Mouse (Mus musculus) embryonic facial prominence, embryonic 10.5 days (tissue): ENCODE data around the gene Clcn2. TPM values are rescaled to one million over a fixed set of nuclear protein-coding genes. Genes with fewer than 3 reads are reported as not detected.

ENCODE experiments used
- DNase-seq: peaks from one replicate; pipeline ENCODE4 v3.0.0-alpha.2; 2017; ENCODE audit warnings: low spot score
- H3K27ac ChIP-seq: fragments of 300-500 bp; sonication (generic); replicated peaks from 2 replicates; pipeline ENCODE4 v1.5.1; 2016; ENCODE audit warnings: mild to moderate bottlenecking
- H3K27me3 ChIP-seq: fragments of 300-500 bp; sonication (generic); replicated peaks from 2 replicates; pipeline ENCODE4 v1.6.1; 2016; ENCODE audit warnings: low read depth, mild to moderate bottlenecking; ENCODE audit not compliant: poor library complexity, severe bottlenecking
- H3K36me3 ChIP-seq: fragments of 300-500 bp; sonication (generic); replicated peaks from 2 replicates; pipeline ENCODE4 v1.6.1; 2016; ENCODE audit warnings: mild to moderate bottlenecking, moderate library complexity
- H3K4me1 ChIP-seq: fragments of 300-500 bp; sonication (generic); 2 replicates; pipeline ENCODE4 v1.6.1; 2016
- H3K4me3 ChIP-seq: fragments of 300-500 bp; sonication (generic); 2 replicates; pipeline ENCODE4 v1.5.1; 2016; ENCODE audit warnings: mild to moderate bottlenecking, moderate library complexity
- H3K9me3 ChIP-seq: fragments of 300-500 bp; sonication (generic); 2 replicates; pipeline ENCODE4 v1.6.1; 2016; ENCODE audit warnings: mild to moderate bottlenecking
- WGBS: fragments of 180-500 bp; shearing (Covaris S2); methylation state at CpG from one replicate; pipeline ENCODE4 v1.1.7; 2016; 5-methylcytosine and 5-hydroxymethylcytosine counted together
- polyA plus RNA-seq: library from polyadenylated mRNA; unstranded; fragments of >200 nt; fragmentation: Nextera tagmentation; extraction: Ambion mirVana; gene quantifications from 2 replicates; pipeline ENCODE4 v1.2.1, GENCODE M21; 2016

Clcn2 gene
- polyA plus RNA-seq, 1 experiment from 2014 or later: 15.9 TPM

- DNase-seq: no peak
- H3K36me3 ChIP-seq: peaks cover 86% of the 10 kb centered on the region
- no peaks in the 10 kb centered on the region for H3K9me3 ChIP-seq
- H3K27me3 ChIP-seq: no peaks in the 10 kb centered on the region
- H3K27ac ChIP-seq: no peak overlapping the region
- H3K4me3 ChIP-seq: no peak overlapping the region
- peaks cover 18% of the 10 kb centered on the region for H3K4me1 ChIP-seq
- 91% methylated on average over 2 of the region's 2 CpGs for WGBS
Observed at GRCm38 (mm10) chr16:20706407-20707055, 11.0 kb downstream of the Clcn2 start.

- Histone ChIP-seq H3K36me3 (peaks cover 79% of the 10 kb centered on the region), H3K27ac (no peak overlapping the region), H3K4me1 (peaks cover 22% of the 10 kb centered on the region), H3K4me3 (no peak overlapping the region), H3K27me3 (no peaks in the 10 kb centered on the region), H3K9me3 (no peaks in the 10 kb centered on the region)
- DNase-seq: no peak
- 82% methylated on average over 3 of the region's 3 CpGs for WGBS
Observed at GRCm38 (mm10) chr16:20705786-20706185, 11.8 kb downstream of the Clcn2 start.

- H3K27me3 ChIP-seq: no peaks in the 10 kb centered on the region
- H3K27ac ChIP-seq: no peak overlapping the region
- peaks cover 30% of the 10 kb centered on the region for H3K4me1 ChIP-seq
- 94% methylated on average over 6 of the region's 6 CpGs for WGBS
- H3K9me3 ChIP-seq: no peaks in the 10 kb centered on the region
- H3K4me3 ChIP-seq: no peak overlapping the region
- H3K36me3 ChIP-seq: peaks cover 59% of the 10 kb centered on the region
- DNase-seq: no peak
Observed at GRCm38 (mm10) chr16:20703699-20704400, 13.7 kb downstream of the Clcn2 start.

DNA sequence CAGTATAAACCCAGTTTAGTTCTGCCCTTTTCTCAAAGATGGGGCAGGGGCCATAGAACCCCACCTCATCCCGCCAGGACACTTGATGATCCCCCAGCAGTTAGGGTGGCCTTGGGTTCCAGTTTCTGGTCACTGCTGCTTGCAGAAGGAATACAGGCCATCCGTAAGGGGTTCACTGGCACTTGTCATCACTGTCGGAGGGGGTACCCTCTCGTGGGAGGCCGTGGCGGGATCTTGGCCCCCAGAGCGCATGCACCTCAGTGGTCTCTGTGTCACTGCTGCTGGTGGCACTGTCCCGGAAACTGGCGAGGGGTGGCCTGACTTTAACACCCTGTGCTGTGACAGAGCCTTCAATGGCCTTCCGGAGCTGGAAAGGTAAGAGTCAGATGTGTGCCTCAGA, 14.5 kb downstream of the Clcn2 start:
- WGBS: 91% methylated on average over 10 of the region's 10 CpGs
- no peak overlapping the region for H3K4me3 ChIP-seq
- peaks cover 6% of the 10 kb centered on the region; the same call in 1 of the 2 replicates for H3K27me3 ChIP-seq
- H3K9me3 ChIP-seq: no peaks in the 10 kb centered on the region
- no peak for DNase-seq
- peaks cover 30% of the 10 kb centered on the region for H3K4me1 ChIP-seq
- peaks cover 52% of the 10 kb centered on the region for H3K36me3 ChIP-seq
- no peak overlapping the region for H3K27ac ChIP-seq

- WGBS: 5% methylated on average over 8 of the region's 8 CpGs
- peak overlapping the region; percentile 21 for H3K4me3 ChIP-seq
Observed at GRCm38 (mm10) chr16:20702522-20702893, 15.0 kb downstream of the Clcn2 start.

DNA sequence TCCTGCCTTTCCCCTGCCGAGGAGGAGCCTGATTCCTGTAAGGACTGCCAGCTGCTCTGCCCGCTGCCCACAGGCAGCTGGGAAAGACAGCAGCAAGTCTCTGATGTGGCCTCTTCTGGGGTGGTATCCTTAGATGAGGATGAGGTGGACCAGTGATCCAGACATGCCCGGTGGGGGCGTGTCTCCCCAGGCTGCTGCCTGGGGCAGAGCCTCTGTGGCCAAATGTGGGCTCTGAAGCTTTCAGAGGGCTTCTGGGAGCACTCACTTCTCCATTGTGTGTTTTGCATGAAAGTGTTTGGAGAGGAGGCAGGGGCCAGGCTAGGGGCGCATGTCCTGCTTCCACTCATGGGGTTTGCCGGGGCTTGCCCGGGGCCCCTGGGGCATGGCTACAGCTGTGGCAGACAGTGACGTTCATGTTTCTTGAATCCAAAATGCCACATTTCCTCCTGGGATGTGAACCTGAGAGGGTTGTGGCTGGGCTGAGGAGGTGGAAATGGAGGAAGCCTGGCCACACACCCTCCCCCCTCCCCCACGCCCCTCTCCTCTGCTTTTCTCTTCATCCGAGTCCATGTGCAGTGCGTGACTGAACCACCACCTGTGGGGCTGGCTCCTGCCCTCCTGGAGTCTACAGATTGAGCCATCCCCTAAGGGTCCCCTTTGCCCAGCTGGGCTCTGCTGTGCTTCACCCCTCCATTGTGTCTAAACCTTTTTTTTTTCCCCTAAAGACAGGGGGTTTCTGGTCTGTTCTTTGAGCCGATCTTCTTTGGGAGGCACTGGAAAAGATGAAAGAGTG, 15.6 kb downstream of the Clcn2 start:
- 12% methylated on average over 12 of the region's 12 CpGs for WGBS
- Histone ChIP-seq H3K27me3 (peaks cover 17% of the 10 kb centered on the region; the same call in 1 of the 2 replicates), H3K4me1 (peaks cover 30% of the 10 kb centered on the region), H3K4me3 (peak overlapping the region; percentile 21), H3K27ac (peak overlapping the region; percentile 77), H3K36me3 (peaks cover 40% of the 10 kb centered on the region), H3K9me3 (no peaks in the 10 kb centered on the region)
- peak; percentile 60 for DNase-seq

More at GRCm38 (mm10) chr16:20702522-20702893, 15.0 kb downstream of the Clcn2 start:
- H3K9me3 ChIP-seq: no peaks in the 10 kb centered on the region
- H3K36me3 ChIP-seq: peaks cover 46% of the 10 kb centered on the region
- H3K27ac ChIP-seq: peak overlapping the region; percentile 77
- peak; percentile 85 for DNase-seq
- peaks cover 12% of the 10 kb centered on the region; the same call in 1 of the 2 replicates for H3K27me3 ChIP-seq
- peaks cover 30% of the 10 kb centered on the region for H3K4me1 ChIP-seq

DNA sequence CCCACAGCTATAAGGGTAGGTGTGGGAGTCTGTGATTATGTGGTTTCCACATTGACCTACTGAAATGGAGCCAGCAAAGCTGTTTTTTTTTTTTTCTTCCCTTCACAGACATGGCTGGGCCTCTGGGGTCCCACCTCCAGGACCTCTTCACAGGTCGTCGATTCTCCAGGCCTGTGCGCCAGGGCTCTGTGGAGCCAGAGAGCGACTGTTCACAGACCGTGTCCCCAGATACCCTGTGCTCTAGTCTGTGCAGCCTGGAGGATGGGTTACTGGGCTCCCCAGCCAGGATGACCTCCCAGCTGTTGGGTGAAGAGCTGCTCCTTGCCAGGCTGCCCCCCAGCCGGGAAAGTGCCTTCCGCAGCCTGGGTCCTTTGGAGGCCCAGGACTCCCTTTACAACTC, 16.2 kb downstream of the Clcn2 start:
- H3K4me1 ChIP-seq: peaks cover 35% of the 10 kb centered on the region

GRCm38 (mm10) chr16:20700036-20700435, 17.5 kb downstream of the Clcn2 start:
- no peak for DNase-seq
- peaks cover 21% of the 10 kb centered on the region for H3K36me3 ChIP-seq
- H3K4me3 ChIP-seq: no peak overlapping the region
- no peaks in the 10 kb centered on the region for H3K9me3 ChIP-seq
- peaks cover 48% of the 10 kb centered on the region for H3K4me1 ChIP-seq
- H3K27me3 ChIP-seq: peaks cover 36% of the 10 kb centered on the region
- H3K27ac ChIP-seq: peak overlapping the region; percentile 35
- 33% methylated on average over 5 of the region's 5 CpGs for WGBS

More for the DNA sequence above, 16.2 kb downstream of the Clcn2 start:
- WGBS: 47% methylated on average over 7 of the region's 7 CpGs
- DNase-seq: no peak
- Histone ChIP-seq H3K9me3 (no peaks in the 10 kb centered on the region), H3K27me3 (peaks cover 23% of the 10 kb centered on the region), H3K27ac (peak overlapping the region; percentile 77), H3K4me3 (peak overlapping the region; percentile 21), H3K36me3 (peaks cover 34% of the 10 kb centered on the region)

DNA sequence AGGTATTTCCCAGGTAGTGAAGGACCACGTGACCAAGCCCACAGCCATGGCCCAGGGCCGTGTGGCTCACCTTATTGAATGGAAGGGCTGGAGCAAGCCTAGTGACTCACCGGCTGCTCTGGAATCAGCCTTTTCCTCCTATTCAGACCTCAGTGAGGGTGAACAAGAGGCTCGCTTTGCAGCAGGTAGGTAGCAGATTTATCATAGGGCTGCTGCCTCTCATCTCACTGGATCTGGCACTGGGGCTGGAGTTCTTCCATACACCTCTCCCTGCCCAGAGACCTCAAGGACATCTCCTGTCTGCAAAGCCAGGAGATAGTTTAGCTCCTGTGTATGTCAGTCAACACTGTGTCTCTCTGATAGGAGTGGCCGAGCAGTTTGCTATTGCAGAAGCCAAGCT, 18.3 kb downstream of the Clcn2 start:
- no peak for DNase-seq
- Histone ChIP-seq H3K27ac (no peak overlapping the region), H3K9me3 (no peaks in the 10 kb centered on the region), H3K4me3 (no peak overlapping the region), H3K36me3 (peaks cover 14% of the 10 kb centered on the region), H3K27me3 (peaks cover 43% of the 10 kb centered on the region), H3K4me1 (peaks cover 49% of the 10 kb centered on the region)
- 79% methylated on average over 5 of the region's 5 CpGs for WGBS

- WGBS: 5% methylated on average over 46 of the region's 46 CpGs
- Histone ChIP-seq H3K9me3 (no peaks in the 10 kb centered on the region), H3K27me3 (peaks cover 46% of the 10 kb centered on the region), H3K4me1 (peaks cover 48% of the 10 kb centered on the region), H3K4me3 (peak overlapping the region; percentile 61), H3K27ac (peak overlapping the region; percentile 74), H3K36me3 (peaks cover 20% of the 10 kb centered on the region)
- DNase-seq: peak; percentile 83
Observed at GRCm38 (mm10) chr16:20695622-20696323, 21.8 kb downstream of the Clcn2 start.

- WGBS: 83% methylated on average over 8 of the region's 8 CpGs
- peaks cover 46% of the 10 kb centered on the region for H3K27me3 ChIP-seq
- DNase-seq: no peak
- peaks cover 41% of the 10 kb centered on the region for H3K4me1 ChIP-seq
- no peak overlapping the region for H3K4me3 ChIP-seq
- no peaks in the 10 kb centered on the region for H3K9me3 ChIP-seq
- H3K36me3 ChIP-seq: peaks cover 30% of the 10 kb centered on the region
- H3K27ac ChIP-seq: no peak overlapping the region
Observed at GRCm38 (mm10) chr16:20694781-20695180, 22.8 kb downstream of the Clcn2 start.

GRCm38 (mm10) chr16:20693111-20693701, 24.3 kb downstream of the Clcn2 start, which contains the start of gene Fam131a:
Gene Fam131a, plus strand, starts transcription at chr16:20693241.
- under 1% methylated on average over 37 of the region's 37 CpGs for WGBS
- Histone ChIP-seq H3K27ac (peak within 1 kb of the TSS; percentile 84), H3K9me3 (no peaks in the 10 kb centered on the region), H3K36me3 (peaks cover 46% of the 10 kb centered on the region), H3K4me1 (peaks cover 41% of the 10 kb centered on the region), H3K4me3 (peak within 1 kb of the TSS; percentile 74), H3K27me3 (peaks cover 41% of the 10 kb centered on the region)
- peak; percentile 96 for DNase-seq
